Mouse (Mus musculus) hindbrain, embryonic 16.5 days (tissue): Measurements from ENCODE around the gene Rheb. TPM values are rescaled to one million over a fixed set of nuclear protein-coding genes. Genes with fewer than 3 reads are reported as not detected.

ENCODE experiments used
- ATAC-seq: fragments of 200-750 bp; cut with Nextera tagmentation; 2 replicates; pipeline ENCODE4 v1.8.0; 2017; ENCODE audit warnings: moderate TSS enrichment, moderate library complexity
- H3K27ac ChIP-seq: fragments of 300-500 bp; sonication (generic); 2 replicates; pipeline ENCODE4 v1.5.1; 2014; ENCODE audit warnings: low read depth, mild to moderate bottlenecking, control low read depth, low read length, moderate library complexity
- H3K27me3 ChIP-seq: fragments of 300-500 bp; sonication (generic); replicated peaks from 2 replicates; pipeline ENCODE4 v1.6.1; 2014; ENCODE audit warnings: low read length; ENCODE audit not compliant: control insufficient read depth, insufficient read depth
- H3K36me3 ChIP-seq: fragments of 300-500 bp; sonication (generic); 2 replicates; pipeline ENCODE4 v1.6.1; 2014; ENCODE audit warnings: mild to moderate bottlenecking, low read length, moderate library complexity, mixed read lengths; ENCODE audit not compliant: control insufficient read depth, insufficient read depth
- H3K4me1 ChIP-seq: fragments of 300-500 bp; sonication (generic); 2 replicates; pipeline ENCODE4 v1.6.1; 2014; ENCODE audit warnings: low read depth, low read length; ENCODE audit not compliant: control insufficient read depth, insufficient read depth
- H3K4me2 ChIP-seq: fragments of 300-500 bp; sonication (generic); 2 replicates; pipeline ENCODE4 v1.6.1; 2014; ENCODE audit warnings: mild to moderate bottlenecking, low read length, control low read depth, moderate library complexity
- H3K4me3 ChIP-seq: fragments of 300-500 bp; sonication (generic); 2 replicates; pipeline ENCODE4 v1.5.1; 2014; ENCODE audit warnings: mild to moderate bottlenecking, low read length, control low read depth, moderate library complexity
- H3K9ac ChIP-seq: fragments of 300-500 bp; sonication (generic); 2 replicates; pipeline ENCODE4 v1.6.1; 2014; ENCODE audit warnings: low read depth, mild to moderate bottlenecking, control low read depth, low read length, moderate library complexity
- H3K9me3 ChIP-seq: fragments of 300-500 bp; sonication (generic); 2 replicates; pipeline ENCODE4 v1.6.1; 2014; ENCODE audit warnings: mild to moderate bottlenecking, low read length, moderate library complexity; ENCODE audit not compliant: control insufficient read depth
- WGBS: fragments of 180-500 bp; shearing (Covaris S2); extraction: QIAGEN DNeasy Blood & Tissue Kit; methylation state at CpG from one replicate; pipeline ENCODE4 v1.1.7; 2014; 5-methylcytosine and 5-hydroxymethylcytosine counted together
- polyA plus RNA-seq: library from polyadenylated mRNA; unstranded; fragments of >200 nt; fragmentation: Nextera tagmentation; extraction: Ambion mirVana; gene quantifications from 2 replicates; pipeline ENCODE4 v1.2.1, GENCODE M21; 2015

The Rheb gene
- polyA plus RNA-seq, 1 experiment from 2014 or later: 275 TPM

- no peaks in the 10 kb centered on the region for H3K4me1 ChIP-seq
- no peaks in the 10 kb centered on the region for H3K27me3 ChIP-seq
- no peak overlapping the region for H3K4me2 ChIP-seq
- H3K9ac ChIP-seq: no peak overlapping the region
- WGBS: 56% methylated on average over 4 of the region's 4 CpGs
- H3K36me3 ChIP-seq: peaks cover 18% of the 10 kb centered on the region
- H3K9me3 ChIP-seq: no peaks in the 10 kb centered on the region
- H3K27ac ChIP-seq: no peak overlapping the region
- ATAC-seq: no peak
- no peak overlapping the region for H3K4me3 ChIP-seq
Measured at GRCm38 (mm10) chr5:24813005-24813404, 29.4 kb downstream of the Rheb start.

DNA sequence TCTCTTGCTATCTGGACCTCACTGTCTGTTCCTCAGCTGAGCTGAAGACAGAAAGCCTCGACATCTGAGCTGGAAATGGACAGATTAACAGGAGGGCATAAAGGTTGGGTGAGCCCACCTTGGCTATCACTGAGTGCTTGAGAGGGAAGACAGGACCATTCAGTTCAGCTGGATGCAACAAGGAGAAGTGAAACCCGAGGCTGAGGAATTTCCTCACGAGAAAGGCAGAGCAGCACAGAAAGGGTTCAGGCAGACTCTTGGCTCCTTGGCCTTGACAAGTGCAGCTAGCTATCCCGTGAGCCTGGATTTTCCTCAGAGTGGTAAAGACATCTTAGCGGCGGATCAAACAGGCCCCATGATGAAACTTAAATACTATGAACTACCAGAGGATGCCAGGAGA lies 37.2 kb downstream of the Rheb start:
- H3K4me2 ChIP-seq: no peak overlapping the region
- no peak for ATAC-seq
- peaks cover 15% of the 10 kb centered on the region for H3K36me3 ChIP-seq
- no peak overlapping the region for H3K9ac ChIP-seq
- no peaks in the 10 kb centered on the region for H3K4me1 ChIP-seq
- no peaks in the 10 kb centered on the region for H3K9me3 ChIP-seq
- H3K27me3 ChIP-seq: no peaks in the 10 kb centered on the region
- H3K27ac ChIP-seq: no peak overlapping the region
- no peak overlapping the region for H3K4me3 ChIP-seq
- WGBS: 86% methylated on average over 6 of the region's 6 CpGs

DNA sequence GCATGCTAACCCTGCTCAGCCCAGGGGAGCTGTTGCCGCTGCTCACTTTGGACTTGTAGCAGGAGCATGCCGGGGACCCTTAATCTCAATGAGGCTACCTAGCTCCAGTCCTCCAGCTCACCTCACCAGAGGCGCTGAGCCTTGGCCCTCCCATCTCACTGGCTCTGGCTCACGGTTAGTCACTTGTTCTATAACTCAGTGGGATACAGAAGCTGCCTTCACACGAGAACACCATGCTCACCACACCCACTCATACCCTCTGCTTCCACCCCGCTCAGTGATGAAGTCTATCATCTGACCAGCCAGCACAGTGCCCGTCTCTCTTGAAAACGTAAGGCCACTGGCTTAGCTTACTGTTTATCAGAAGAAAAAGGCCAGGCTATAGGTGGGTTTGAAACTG lies 37.8 kb downstream of the Rheb start:
- H3K36me3 ChIP-seq: peaks cover 15% of the 10 kb centered on the region
- H3K4me1 ChIP-seq: no peaks in the 10 kb centered on the region
- no peaks in the 10 kb centered on the region for H3K27me3 ChIP-seq
- 90% methylated on average over 8 of the region's 8 CpGs for WGBS
- H3K9ac ChIP-seq: no peak overlapping the region
- ATAC-seq: no peak
- no peak overlapping the region for H3K4me3 ChIP-seq
- H3K4me2 ChIP-seq: no peak overlapping the region
- no peaks in the 10 kb centered on the region for H3K9me3 ChIP-seq
- no peak overlapping the region for H3K27ac ChIP-seq

- Histone ChIP-seq H3K4me3 (no peak overlapping the region), H3K4me2 (no peak overlapping the region), H3K27ac (no peak overlapping the region), H3K36me3 (peaks cover 8% of the 10 kb centered on the region), H3K27me3 (no peaks in the 10 kb centered on the region), H3K4me1 (no peaks in the 10 kb centered on the region), H3K9ac (no peak overlapping the region), H3K9me3 (no peaks in the 10 kb centered on the region)
- 79% methylated on average over 6 of the region's 6 CpGs for WGBS
- ATAC-seq: no peak
Measured at GRCm38 (mm10) chr5:24801841-24802624, 40.4 kb downstream of the Rheb start.

DNA sequence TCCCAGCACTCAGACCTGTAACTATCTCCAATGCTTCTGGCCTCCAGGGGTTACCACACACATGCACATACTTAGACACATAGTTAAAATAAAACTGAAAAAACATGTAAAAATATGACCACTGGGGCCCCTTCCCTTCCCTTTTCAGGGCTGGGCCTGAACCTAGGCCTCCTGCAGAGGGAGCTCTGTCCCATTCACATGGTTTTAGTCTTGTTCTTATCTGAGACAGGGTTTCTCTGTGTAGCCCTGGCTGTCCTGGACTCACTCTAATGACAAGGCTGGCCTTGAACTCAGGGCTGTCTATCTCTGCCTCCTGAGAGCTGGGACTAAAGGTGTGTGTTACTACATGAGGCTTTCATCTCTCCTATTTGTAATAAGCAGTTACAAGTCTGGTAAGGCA lies 42.0 kb downstream of the Rheb start:
- H3K4me2 ChIP-seq: no peak overlapping the region
- no peak overlapping the region for H3K4me3 ChIP-seq
- no peaks in the 10 kb centered on the region for H3K4me1 ChIP-seq
- no peaks in the 10 kb centered on the region for H3K27me3 ChIP-seq
- no peak overlapping the region for H3K27ac ChIP-seq
- H3K9ac ChIP-seq: no peak overlapping the region
- peaks cover 6% of the 10 kb centered on the region for H3K36me3 ChIP-seq
- ATAC-seq: no peak
- H3K9me3 ChIP-seq: no peaks in the 10 kb centered on the region

GRCm38 (mm10) chr5:24798639-24799038 lies 43.8 kb downstream of the Rheb start:
- Histone ChIP-seq H3K36me3 (peaks cover 2% of the 10 kb centered on the region; the same call in 1 of the 2 replicates), H3K9ac (no peak overlapping the region), H3K9me3 (no peaks in the 10 kb centered on the region), H3K4me1 (no peaks in the 10 kb centered on the region), H3K4me2 (no peak overlapping the region), H3K4me3 (no peak overlapping the region), H3K27me3 (no peaks in the 10 kb centered on the region), H3K27ac (no peak overlapping the region)
- WGBS: 72% methylated on average over 10 of the region's 10 CpGs
- no peak for ATAC-seq

GRCm38 (mm10) chr5:24797858-24798257 lies 44.6 kb downstream of the Rheb start:
- ATAC-seq: no peak
- H3K27ac ChIP-seq: no peak overlapping the region
- no peak overlapping the region for H3K4me3 ChIP-seq
- 63% methylated on average over 7 of the region's 7 CpGs for WGBS
- no peaks in the 10 kb centered on the region for H3K4me1 ChIP-seq
- H3K9ac ChIP-seq: no peak overlapping the region
- no peaks in the 10 kb centered on the region for H3K36me3 ChIP-seq
- H3K9me3 ChIP-seq: no peaks in the 10 kb centered on the region
- no peaks in the 10 kb centered on the region for H3K27me3 ChIP-seq
- H3K4me2 ChIP-seq: no peak overlapping the region

DNA sequence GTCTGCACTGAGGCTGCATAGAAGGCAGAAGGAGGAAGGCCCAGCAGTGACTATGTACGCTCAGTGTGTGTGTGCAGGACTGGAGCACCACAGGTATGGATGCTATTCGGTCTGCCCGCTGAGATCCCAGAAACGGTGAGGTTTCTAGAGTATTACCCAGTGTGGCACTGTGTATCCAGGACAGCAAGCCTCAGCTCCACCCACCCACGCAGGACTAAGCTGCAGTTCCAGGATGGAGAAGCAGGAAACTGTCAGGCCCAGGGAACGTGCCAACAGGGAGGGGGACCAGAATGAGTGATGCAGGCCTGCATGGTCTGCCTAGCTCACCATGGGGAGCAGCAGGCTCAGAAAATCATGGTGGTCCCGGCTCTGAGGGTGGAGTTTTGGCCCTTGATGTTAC lies 49.5 kb downstream of the Rheb start:
- 72% methylated on average over 7 of the region's 7 CpGs for WGBS
- ATAC-seq: no peak
- Histone ChIP-seq H3K27me3 (no peaks in the 10 kb centered on the region), H3K4me1 (no peaks in the 10 kb centered on the region), H3K9me3 (no peaks in the 10 kb centered on the region), H3K27ac (no peak overlapping the region), H3K36me3 (no peaks in the 10 kb centered on the region), H3K9ac (no peak overlapping the region), H3K4me3 (no peak overlapping the region), H3K4me2 (no peak overlapping the region)

DNA sequence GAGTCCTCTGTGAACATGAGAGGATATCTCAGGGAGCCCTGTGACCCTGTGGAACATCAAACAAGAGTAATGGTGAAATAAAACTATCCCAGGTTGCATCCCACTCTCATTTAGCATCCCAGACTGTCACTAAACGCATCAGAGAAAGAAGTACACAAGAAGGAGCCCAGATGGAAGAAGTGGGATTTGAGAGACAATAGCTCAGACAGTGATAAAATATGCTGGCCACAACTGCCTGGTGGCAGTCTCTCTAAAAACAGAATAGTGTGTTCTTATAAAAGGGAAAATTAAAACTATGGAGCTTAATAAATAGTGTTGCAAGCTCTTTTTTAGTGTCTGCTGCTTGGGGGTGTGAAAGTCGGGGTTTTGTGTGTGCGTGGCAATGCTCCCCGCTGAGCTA lies 59.5 kb downstream of the Rheb start:
- Histone ChIP-seq H3K27ac (no peak overlapping the region), H3K36me3 (no peaks in the 10 kb centered on the region), H3K4me3 (no peak overlapping the region), H3K27me3 (peaks cover 3% of the 10 kb centered on the region), H3K9me3 (peaks cover 2% of the 10 kb centered on the region; the same call in 1 of the 2 replicates), H3K9ac (no peak overlapping the region), H3K4me2 (no peak overlapping the region), H3K4me1 (peaks cover 6% of the 10 kb centered on the region; the same call in 1 of the 2 replicates)
- no peak for ATAC-seq
- WGBS: 87% methylated on average over 4 of the region's 4 CpGs
